Mouse (Mus musculus): ENCODE data around the gene Stx8.
A peak's percentile ranks its signal among the peaks of the same experiment; 100 is the strongest.

The Stx8 gene

DNA sequence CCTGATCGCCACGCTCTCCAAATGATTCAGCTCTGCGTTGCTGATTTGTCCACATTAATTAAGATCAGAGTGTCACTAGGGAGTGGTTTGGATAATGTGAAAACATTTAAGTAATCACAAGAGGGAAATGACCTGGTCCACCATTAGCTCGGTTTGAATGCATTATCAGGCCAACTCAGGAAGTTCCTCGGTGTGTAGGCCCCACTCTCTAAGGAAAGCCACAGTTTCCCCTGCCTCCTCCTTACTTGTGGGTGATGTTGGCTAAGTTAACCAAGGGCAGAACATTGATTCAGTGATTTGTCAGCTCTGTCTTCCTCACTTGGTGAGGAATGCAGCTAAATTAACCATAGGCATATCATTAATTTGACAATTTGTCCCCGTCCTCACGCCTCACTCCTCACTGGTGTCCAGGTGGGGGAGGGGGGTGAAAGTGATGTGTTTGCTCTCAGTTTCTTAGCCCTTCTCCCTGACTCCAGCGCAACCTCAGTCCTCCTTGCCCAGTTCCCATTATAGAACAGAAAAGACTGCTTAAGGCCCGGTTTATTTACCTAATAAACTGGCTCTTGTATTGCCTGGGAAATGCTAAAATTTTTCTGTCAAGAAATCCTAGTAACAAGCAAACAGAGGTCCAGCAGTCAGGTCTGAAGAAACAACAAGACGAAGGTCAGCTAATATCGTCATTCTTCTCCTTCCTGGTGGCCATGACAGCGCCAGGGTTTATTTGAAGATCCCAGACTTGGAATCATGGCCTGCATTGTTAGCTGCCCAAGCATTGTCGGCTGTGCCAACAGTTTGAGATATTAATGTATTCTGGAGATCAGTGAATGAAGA lies 178.5 kb downstream of the Stx8 start:
- no peak for DNase-seq (ENCODE audit: low spot score in 2 of 2)

DNA sequence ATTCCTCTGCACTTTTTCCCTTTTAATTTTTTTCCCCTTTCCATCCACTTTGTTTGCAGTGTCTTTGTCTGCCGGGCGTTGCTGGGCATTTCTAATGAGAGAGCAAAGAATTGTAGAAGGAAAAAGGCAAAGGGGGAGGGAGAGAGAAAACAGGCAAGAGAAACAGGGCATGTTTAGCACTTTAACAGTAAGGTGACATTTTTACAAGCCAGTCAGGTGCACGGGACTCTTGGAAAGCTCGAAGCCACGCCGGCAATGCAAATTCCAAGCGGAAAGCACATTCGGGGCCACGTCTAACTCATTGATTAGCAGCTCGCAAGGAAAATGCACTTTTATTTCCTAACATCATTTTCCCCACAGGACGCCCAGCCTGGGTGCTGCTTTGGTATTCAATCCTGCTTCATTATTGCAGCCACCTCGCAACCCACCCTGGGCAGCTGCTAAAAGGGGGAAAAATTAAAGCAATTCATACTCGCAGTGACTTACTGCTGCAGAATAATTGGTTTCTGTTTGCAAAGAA lies 179.1 kb downstream of the Stx8 start:
- no peak for DNase-seq (ENCODE audit: low spot score in 2 of 2)

DNA sequence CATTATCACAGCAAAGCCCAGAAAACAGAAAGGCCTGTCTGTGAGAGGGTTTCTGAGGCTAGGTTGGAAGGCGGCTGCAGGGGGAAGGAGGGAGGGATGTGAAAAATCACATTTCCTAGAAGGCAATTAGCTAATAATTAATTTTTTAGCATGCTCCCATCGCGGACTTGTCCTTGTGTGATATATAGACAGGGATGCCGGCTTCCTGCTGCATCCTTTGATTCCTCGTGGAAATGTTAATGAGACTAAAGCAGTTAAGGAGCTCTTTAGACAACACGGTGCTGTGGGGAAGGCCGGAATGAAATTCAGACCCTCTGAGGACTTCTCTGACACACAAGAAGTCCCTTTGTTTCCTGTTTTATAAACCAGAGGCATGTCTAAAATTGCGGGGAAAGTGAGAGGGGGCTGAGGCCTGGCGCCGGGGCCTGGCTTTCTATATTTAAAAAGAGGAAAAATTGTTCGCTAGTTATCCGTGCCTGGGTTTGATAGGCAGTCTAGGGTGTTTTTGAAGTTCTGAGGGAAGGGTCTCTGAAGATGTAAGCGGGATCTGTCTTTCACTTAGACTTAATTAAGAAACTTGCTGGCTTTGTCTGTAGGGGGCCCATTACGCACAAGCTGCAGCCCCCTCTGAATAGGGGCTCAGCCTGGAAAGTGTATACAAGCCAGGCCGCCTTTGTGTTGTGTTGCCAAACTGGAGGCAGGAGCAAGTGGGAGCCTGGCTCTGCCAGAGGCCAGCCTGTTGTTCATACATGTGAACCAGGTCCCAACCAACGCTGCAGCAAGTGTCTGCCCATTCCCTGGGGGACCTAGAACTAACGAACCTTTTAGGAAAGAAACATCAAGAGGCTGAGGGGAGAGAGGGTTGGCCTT lies 179.8 kb downstream of the Stx8 start:
- no peak for DNase-seq (ENCODE audit: low spot score in 2 of 2)

DNA sequence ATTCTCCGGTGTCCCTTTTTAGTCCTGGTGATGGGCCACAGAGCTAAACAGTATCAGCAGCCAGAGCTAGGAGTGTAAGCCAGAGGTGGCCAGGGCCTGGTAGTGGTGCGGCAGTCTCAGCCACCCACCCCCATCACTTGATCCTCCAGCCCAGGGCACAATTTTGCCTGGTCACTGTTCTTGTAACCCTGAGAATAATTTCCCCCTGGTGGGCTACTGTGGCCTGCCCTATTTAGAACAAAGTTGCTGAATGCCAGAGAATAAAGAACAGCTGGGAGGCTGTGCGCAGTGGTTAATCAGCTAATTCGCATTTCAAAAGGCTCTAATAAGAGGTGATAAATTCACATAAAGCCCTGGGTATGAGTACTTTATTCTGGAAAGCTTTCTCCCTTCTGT lies 180.5 kb downstream of the Stx8 start:
- DNase-seq (ENCODE audit: low spot score in 2 of 2): no peak

DNA sequence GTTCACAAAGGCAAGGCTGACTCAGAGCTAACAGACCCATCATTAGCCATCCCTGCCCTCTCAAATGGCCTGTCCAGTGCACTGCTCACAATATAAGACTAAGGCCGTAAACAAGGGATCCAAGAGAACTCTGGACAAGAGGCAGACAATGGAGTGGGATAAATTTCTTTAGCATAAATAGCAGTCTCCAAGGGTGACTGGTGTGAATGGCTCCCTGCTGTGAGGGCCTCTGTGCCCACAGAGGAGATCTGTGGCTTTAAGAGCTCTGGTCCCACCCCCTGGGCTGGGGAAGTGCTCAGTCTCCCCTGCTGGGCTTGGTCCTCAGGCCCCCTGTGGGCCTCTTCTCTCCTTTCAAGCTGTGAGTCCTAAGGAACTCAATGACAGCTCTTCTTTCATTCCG lies 184.9 kb downstream of the Stx8 start:
- DNase-seq (ENCODE audit: low spot score in 2 of 2): no peak

DNA sequence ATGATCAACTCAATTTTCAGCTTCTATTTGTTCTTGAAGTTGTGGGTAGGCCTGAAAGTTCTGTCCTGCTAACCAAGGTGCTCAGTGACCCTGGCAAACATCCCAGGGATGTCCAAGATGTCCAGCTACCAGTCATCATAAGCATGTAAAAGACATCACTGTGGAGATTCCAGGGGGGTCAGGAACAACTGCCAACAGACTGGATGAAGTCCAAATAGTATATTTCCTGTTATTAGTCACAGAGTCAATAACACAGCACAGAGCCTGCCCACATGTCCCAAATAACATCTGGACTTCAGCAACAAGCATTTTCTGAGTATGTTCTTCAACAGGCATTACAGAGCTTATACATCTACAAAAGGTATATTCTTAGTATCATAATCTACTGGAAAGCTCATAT lies 189.8 kb downstream of the Stx8 start:
- no peak for DNase-seq (ENCODE audit: low spot score in 2 of 2)

DNA sequence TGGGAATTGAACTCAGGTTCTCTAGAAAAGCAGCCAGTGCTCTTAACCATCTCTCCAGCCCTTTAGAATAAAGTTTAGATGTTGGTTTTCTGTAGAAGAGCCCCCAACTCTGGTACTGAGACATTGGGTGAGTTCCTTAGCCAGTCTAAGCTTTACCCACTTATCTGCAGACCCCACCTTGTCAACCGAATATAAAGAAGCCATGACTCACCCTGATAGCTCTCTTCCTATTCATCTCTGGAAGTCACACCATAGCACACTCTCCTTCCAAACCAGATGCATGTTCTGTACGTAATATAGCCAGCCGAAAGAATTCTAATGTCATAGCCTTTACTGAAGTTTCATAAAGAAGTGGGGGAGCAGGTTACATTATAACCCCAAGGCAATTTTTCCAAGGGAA lies 192.2 kb downstream of the Stx8 start:
- DNase-seq (ENCODE audit: low spot score in 2 of 2): no peak

DNA sequence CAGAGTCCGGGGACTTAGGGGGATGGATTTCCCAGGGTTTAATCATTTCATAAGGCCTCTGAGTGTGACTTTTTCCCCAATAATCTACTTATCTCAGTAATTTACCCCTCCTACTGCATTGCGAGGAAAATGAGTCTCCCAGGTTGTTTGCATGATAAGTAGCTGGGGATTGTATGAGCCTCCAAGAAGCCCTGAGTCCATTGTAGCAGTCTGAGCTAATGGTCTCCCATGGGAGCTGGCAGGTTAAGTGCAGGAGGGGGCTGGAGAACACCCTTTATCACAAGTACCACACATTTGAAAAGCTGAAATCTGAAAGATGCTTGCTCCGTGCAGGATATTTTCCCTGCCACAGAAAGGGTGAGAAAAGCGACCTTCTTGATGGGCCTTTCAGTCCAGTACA lies 193.9 kb downstream of the Stx8 start:
- no peak for DNase-seq (ENCODE audit: low spot score in 2 of 2)

DNA sequence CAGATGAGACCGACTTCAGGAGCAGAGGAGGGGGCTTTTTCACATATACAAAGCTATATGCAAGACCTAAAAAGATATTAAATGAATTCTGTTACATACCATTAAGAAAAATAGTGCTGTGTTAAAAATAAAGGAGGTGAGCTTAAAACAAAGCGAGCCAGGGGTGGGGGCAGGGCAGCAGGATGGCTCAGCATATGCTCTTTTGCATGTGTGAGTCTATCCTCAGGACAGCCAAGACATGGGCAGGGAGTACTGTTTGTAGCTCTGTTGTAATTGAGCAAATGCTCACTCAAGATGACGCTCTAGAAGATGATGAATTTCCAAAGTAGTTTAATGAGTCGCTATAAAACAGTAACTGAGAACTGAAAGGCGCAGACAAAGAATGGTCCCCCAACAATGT lies 198.4 kb downstream of the Stx8 start:
- DNase-seq (ENCODE audit: low spot score in 2 of 2): no peak

DNA sequence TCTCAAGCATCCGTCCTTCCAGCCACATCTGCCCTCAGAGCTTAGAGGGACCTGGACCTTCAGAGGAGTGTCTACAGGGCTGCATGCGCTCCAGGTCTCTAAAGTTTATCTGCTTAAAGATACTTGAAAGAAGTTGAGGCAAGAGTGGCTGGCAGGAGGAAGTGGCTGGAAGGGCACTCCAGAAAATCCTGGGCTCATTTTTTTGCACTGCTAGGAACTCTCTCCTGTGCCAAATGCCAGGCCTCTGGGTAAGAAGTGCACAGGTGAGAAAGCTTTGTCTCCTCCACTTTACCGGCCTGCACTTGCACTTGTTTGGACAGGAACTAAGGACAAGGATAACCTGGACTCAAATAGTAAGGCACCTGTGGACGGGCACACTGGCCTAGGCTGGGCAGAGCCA lies 202.4 kb downstream of the Stx8 start:
- no peak for DNase-seq (ENCODE audit: low spot score in 2 of 2)

DNA sequence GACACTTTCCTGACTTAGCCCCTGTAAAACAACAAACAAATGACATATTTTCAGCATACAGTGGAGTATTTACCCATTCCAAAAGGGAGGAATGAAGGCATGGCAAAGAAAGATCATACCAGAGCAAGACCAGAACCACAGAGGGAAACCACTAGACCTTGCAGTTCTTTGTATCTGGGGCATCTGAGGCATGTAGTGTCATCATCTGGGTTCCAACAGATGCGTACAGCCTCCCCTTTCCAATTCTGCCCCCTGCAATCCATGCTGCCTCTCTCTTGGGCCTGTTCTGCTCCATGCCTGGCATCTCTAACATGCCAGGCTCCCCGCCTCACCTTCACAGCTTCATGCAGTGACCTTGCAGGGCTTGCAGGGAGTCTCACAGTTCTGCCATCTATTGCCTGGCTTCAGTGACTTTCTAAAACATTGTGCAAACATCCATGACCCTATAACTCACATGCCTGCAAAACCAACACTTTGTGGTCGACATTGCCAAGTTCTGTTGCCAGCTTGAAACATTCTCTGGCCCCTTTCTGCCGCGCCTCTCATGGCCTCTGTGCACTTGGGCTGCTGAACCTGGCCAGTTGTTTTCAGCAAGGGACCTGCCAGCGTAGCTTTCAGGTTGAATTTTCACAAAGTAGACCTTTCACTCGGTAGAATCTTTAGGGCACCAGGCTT lies 206.1 kb downstream of the Stx8 start:
- no peak for DNase-seq (ENCODE audit: low spot score in 2 of 2)

DNA sequence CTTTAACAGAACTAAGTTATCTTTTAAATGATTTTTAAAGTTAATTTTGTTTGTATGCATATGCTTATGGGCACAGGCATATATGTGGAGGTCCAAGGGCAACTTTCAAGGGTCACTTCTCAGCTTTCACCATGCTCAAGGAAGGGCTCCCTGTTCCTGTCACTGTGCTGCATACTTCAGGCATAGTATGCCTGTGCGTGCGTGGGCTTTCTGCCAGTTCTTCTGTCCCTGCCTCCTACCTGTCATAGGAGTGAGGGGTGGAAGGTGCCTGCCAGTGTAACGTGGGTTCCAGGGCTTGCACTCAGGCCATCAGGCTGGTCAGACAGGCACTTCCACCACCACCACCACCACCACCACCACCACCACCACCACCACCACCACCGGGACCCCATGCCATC lies 206.7 kb downstream of the Stx8 start:
- DNase-seq (ENCODE audit: low spot score in 2 of 2): no peak

DNA sequence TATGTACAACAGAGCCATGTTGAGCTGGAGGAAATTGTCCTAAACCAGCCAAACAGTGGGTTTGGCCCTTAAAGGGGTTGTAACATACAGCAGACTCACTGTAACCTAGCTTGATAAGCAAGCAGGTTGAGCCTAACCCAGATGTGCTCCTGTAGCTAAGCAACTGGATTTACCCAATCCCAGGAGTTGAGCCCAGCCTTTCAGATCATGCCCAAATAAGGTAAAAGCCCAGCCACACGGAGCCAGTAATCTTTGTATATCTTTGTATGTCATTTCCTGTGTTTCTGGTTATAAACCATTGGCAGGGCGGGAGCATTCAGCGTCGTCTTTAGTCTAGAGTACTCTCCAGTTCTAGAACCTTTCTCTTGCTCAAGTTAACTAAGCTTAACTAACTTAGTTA lies 210.6 kb downstream of the Stx8 start:
- no peak for DNase-seq (ENCODE audit: low spot score in 2 of 2)

DNA sequence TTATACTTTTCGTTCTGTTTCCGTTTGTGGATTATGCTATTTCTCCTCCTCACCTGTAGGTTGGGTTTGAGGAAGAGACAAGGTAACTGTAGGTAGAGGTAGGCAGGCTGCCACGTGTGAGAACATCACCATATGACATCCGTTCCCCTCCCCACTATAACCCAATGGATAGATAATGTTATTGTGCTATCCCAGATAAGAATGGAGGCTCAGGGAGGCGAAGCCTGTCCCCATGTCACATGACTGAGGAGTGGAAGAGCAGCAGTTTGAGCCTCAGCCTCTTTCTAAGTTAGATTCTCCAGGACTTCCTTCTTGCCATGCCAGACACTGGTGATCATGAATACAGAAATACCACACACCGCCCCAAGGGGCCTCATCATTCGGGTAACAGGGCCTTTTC lies 211.4 kb downstream of the Stx8 start:
- DNase-seq (ENCODE audit: low spot score in 2 of 2): no peak

DNA sequence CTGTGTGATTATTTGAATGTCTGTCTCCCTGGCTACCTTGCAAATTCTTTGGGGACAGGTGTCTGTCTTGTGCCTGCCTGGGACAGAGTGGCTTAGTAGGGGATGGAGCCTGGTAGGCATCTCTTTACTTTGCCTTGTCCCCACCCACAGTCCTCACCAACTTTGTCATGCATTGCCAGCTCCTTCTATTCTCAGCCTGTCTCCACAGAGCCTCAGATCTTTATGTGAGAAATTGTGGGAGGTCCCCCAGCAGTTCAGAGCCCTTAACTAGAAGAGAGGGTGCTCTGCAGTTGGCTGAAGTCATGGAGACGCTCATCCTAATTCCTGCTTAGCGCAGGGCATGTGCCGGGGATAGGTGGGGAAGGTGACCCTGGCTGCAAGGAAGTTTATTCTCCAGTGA lies 219.7 kb downstream of the Stx8 start:
- DNase-seq (ENCODE audit: low spot score in 2 of 2): no peak

DNA sequence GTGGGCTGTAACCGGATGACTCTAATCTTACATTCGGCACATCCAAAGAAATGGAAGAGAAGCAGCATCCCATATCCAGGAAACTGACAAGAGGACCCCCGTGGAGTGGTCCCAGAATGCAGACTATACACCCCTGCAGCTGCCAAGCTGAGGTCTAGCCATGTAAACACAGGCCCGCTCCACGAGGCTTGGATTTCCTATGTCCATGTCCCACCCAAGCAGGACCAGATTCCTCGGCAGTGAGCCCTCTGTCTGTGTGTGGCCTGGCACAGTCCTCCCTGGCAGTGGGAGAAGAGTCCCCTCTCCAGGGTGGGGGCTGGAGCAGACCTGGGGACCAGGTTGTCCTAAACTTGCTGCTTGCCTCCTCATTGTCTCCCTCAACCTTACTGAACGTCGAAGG lies 221.2 kb downstream of the Stx8 start:
- DNase-seq (ENCODE audit: low spot score in 2 of 2): no peak

DNA sequence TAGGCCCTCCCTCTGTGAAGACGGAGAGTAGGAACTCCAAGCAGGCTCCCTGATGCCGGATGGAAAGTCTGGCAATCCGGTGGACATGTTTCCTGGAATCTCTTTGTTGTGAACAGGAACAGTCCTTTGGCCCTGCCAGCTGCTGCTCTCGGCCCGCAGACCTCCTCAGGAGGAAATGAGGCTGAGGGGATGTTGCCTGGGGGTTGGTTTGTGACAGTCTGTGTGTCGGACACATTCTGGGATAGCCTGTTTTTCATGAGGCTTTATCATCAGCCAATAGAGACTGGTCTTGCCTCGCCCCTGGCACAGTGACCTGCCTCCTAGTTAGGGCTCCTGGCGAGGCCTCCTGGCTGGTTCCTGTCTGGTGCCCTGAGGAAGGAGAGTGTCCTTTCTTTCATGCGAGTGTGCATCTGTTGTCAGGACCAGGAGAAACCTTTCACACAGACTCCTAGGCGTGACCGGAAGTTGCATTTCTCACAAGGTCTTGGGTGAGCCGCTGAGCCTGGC lies 222.8 kb downstream of the Stx8 start:
- DNase-seq (ENCODE audit: low spot score in 2 of 2): peak; percentile 43 to 66

DNA sequence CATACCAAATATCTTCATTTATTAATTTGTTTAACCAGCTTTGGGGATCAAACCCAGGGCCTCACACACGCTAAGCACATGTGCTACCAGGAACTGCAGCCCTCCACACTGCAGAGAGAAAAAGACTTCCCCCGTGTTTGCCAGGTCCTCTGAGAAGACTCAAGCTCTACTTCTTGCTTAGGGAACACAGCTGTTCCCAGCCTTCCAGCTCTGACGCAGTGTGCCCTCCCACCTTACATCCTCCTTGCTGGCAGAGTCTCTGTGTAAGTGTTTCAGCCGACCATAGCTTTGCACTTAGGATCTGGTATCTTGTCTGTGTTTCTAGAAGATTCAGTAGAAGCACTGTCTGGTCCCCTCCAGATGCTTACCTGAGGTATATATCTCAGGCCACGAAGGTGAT lies 224.9 kb downstream of the Stx8 start:
- no peak for DNase-seq (ENCODE audit: low spot score in 2 of 2)

DNA sequence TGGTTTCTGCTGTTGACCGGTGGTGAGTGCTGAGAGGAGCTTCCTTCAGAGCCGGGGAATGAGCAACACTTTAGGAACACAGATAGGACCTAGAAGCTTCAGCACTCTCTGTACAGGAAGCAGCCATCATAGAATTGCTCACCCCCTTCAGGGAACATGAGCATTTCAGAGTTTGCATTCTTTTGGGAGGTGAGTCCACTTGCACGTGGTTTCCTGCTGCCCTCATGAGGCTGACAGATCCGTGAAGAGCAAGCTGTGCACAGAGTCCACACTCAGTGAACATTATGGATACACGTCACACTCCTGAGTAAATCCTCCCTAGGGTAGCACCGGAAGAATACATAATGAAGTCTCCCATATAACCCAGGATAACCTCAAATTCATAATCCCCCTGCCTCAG lies 229.2 kb downstream of the Stx8 start:
- no peak for DNase-seq (ENCODE audit: low spot score in 2 of 2)

DNA sequence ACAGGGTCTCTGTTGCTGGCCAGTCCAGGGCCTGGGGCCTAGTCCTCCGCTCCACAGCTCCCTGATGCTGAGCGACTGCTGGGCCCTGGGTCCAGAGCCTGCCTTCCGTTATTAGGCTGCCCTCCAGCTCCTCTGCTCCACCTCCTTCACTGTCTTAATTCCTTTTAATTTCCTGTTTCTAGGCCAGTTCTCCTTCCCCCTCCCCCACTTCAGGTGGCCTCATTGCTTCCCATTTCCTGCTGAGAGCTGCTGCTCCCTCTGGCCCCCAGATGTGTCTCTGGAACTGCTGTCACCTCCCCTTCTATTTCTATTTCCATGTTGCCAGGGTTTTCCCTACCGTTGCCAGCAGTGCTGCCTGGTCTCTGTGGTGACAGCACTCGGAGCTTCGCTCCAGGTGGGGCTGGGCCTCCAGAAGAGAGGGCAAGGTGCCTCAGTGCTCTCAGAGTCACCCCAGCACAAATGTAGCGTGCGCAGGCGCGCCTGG lies 229.7 kb downstream of the Stx8 start:
- no peak for DNase-seq (ENCODE audit: low spot score in 2 of 2)

DNA sequence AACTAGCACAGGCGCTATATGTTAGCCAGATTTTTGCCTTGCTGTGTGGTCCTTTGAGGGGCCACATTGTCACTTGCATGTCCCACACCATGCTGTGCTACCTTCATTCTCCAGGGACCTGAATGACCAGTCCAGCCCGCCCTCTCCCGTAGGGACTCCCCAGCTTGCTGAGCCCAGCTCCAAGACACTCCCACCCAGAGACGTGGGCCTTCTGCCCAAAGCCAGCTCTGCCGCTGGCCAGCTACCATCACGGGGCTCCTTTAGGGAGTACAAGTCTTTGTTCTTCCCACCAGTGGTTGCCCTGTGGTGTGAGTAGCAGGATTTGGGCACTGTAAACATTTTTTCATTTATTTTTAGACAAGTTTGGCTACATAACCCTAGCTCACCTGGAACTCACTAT lies 230.6 kb downstream of the Stx8 start:
- no peak for DNase-seq (ENCODE audit: low spot score in 2 of 2)

DNA sequence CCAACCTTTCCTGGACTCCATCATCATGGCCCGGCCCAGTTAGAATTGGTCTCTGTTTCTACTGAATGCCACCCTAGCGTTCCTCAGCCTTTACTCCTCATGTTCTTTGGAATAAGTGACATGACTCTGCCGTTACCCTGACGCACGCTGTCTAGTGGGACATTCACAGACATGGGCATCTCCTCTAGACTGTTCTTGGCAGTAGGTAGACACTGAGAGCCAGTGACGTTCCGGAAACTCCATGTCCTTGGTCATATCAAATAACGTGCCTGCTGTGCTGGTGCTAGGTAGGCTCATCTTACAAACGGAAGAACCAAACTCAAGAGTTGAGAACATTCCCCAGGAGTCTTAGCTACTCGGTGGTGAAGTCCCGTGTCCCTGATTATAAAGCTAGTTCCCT lies 231.5 kb downstream of the Stx8 start:
- DNase-seq (ENCODE audit: low spot score in 2 of 2): no peak

All from heart, adult 9 months (tissue).